Mouse (Mus musculus): ENCODE measurements around the gene Gtpbp4.
"Not testable (repeated sequence)": the region's sequence is repeated elsewhere in the genome, so short reads cannot be mapped to it uniquely, and the experiment has no call there.

Gtpbp4 gene

DNA sequence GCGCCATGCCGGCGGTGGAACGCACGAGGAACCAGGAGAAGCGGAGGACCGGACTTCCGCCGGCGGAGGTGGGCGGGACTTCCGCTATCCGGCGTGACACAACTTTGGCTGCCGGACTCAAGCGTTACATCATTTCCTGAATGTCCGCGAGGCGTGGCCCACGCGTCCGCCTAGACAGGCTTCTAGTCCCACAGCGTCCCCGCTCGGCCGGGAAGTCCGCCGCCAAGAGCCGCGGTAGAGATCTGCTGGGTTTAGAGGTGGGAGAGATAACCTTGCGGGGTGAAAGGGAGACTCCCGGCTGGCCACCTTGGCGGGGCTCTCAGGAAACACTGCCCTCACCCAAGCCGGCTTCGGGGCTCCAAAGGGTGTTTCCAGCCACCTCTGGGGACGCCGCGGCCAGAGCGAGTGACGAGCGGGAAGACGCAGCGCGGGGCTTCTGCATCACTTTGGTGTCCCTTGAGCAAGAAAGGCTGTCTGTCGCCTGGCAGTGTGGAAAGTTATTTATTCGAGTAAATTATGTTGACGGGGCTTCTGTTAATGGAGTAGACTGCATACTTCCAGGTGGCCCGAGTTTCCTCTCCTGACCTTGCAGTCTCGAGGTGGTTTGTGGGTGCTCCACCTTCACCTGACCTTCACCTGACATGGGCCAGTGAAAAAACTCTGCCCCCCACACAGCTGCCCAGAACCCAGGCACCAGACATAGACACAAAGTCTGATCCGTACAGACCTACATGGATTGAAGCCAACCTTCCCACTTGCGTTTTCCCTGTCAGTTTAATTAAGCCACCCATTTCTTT lies at the start of gene Gtpbp4:
Gtpbp4 (minus strand) TSS at position 94 of the 797 bp plus-strand sequence.
- peak; percentile 85 for DNase-seq (ENCODE audit: low read depth, low spot score)

DNA sequence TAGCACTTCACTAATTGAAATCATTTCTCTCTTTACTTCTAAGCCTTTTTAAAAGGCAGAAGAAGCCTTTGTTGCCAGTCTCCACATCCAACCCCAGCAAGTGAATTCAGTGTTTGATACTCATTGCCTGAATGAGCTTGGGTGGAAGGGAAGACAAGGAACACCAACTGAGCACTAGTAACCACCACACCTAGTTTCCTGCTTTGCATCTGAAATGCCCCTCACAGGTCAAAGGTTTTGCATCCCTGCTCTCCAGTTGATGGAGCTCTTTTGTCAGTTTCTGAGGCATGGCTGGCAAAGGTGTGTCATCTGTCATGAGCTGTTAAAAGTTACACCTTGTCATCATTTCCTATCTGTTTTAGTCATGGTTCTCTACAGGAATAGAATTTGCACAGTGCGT lies 48.8 kb upstream of the Gtpbp4 start:
- no peak for DNase-seq (ENCODE audit: low read depth, low spot score)

DNA sequence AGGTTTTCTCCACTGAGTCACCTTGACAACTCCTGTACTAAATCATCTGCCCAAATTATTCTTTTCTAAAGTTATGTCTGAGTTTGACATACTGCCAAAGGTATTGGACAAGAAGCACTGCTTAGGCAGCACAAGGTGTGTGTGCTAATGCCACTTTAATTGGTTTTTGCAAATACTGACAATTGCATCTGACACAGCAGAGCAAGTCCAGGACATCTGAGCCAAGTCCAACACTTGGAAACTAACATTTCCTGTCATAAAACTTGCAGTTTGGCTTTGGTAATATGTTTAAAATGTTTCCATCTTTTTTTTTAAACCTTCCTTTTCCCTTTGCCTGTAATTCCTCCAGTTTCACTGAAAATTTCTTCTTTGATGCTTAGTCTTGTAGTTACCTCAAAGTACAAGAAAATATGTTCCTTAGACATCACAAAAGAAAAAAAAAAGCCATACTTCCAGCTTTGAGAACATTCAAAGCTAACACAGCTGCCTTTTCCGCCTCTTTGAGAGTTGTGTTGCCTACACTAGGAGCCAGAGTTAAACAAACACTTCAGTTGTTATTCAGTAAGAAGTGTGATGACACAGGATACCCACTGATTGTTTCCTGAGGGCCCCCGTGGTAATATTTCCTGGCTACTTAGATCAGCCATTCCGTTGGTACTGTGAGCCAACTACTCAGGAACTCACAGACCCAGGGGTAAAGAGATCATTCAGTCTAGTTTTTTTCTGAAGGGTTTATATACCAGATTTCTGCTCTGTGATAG lies 47.6 kb upstream of the Gtpbp4 start:
- DNase-seq (ENCODE audit: low read depth, low spot score), result no peak

DNA sequence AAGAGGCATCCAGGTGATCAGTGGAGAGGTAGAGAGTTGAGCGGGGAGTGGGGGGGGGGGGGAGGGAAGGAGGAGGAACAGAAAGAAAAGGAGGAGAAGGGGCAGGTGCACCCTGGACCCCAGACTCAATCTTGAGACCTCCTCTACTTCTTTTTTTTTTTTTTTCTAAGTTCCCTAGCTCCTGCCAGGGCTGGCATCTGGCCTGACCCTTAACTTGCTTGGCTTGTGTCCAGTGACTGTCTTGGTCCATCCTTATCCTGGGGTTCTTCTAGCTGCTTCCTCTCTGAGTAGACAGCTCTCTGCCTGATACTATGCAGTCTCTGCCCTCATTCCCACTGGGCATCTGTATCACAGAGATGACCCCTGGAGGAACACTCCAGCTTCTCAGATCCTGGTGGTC lies 44.7 kb upstream of the Gtpbp4 start:
- DNase-seq (ENCODE audit: low read depth, low spot score), result no peak

- DNase-seq (ENCODE audit: low read depth, low spot score), result no peak
Measured at GRCm38 (mm10) chr13:9031996-9032661, 36.2 kb upstream of the Gtpbp4 start.

- DNase-seq (ENCODE audit: low read depth, low spot score), result no peak
Measured at GRCm38 (mm10) chr13:9030364-9030763, 34.5 kb upstream of the Gtpbp4 start.

- no peak for DNase-seq (ENCODE audit: low read depth, low spot score)
Measured at GRCm38 (mm10) chr13:9027251-9027650, 31.4 kb upstream of the Gtpbp4 start.

GRCm38 (mm10) chr13:9022623-9023022 lies 26.7 kb upstream of the Gtpbp4 start:
- DNase-seq (ENCODE audit: low read depth, low spot score), result no peak

- DNase-seq (ENCODE audit: low read depth, low spot score), result no peak
Measured at GRCm38 (mm10) chr13:9021556-9021955, 25.7 kb upstream of the Gtpbp4 start.

- no peak for DNase-seq (ENCODE audit: low read depth, low spot score)
Measured at GRCm38 (mm10) chr13:9019713-9020112, 23.8 kb upstream of the Gtpbp4 start.

DNA sequence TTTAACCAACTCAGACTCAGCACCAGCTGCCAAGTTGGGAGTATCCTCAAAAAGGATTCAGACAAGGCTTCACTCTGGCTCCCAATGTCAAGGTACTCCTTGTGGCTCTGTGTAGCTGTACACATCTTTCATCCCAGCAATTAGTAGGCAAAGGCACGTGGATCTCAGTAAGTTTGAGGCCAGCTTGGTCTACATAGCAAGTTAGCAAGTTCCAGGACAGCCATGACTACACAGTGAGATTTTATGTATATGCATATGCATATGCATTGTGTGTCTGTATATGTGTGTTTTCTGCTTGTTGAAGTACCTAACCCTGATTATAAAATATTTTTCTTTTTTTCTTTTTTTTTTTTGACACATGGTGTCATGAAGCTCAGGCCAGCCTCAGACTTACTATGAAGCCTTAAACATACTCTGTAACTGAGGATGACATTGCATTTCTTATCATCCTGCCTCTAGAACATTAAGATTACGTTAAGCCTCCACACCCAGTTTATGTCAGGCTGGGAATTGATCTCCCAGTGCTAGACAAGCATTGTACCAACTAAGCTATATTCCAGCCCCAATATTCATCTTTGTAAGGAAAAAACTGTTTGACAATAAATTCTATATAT lies 23.2 kb upstream of the Gtpbp4 start:
- DNase-seq (ENCODE audit: low read depth, low spot score), result no peak

DNA sequence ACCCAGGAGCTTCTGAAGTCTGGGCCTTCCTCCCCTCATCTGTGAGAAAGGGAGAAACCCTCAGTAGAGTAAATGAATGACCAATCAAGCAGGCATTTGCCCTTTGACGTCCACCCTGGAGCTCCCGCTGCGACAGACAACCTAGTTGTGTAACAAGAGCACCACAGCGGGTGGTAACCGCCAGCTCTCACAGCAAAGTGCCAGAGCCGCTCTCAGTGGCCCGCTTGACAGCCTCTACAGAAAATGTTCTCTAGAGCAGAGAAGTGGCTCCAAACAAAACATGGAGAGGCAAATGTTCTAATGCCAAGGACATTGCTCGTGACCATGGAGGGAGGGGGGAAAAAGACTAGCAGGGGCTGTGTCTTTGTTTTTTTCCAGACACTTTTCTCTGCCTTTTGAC lies 21.3 kb upstream of the Gtpbp4 start:
- no peak for DNase-seq (ENCODE audit: low read depth, low spot score)

- DNase-seq (ENCODE audit: low read depth, low spot score), result no peak
Measured at GRCm38 (mm10) chr13:9014431-9014830, 18.5 kb upstream of the Gtpbp4 start.

DNA sequence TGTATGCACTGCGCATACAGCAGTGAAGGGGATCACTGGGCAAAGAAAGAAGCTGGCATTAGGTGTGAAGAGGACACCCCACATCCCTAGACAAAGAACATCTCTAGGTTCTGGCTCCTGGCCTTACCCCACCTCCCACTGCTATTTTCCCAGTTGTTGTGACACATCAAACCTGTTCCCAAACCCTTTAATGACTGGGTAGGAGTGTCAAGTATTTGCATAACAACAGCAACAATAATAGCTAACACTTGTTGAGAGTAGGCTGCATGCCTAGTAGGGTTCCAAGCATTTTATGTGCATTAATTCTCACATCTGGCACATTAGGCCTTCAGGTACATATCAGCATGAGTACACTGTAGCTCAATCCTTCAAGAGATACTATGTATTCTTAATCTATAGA lies 17.6 kb upstream of the Gtpbp4 start:
- DNase-seq (ENCODE audit: low read depth, low spot score), result no peak

- peak; percentile 34 for DNase-seq (ENCODE audit: low read depth, low spot score)
Measured at GRCm38 (mm10) chr13:9011596-9012350, 15.9 kb upstream of the Gtpbp4 start.

- DNase-seq (ENCODE audit: low read depth, low spot score), result no peak
Measured at GRCm38 (mm10) chr13:9003306-9003705, 7.4 kb upstream of the Gtpbp4 start.

DNA sequence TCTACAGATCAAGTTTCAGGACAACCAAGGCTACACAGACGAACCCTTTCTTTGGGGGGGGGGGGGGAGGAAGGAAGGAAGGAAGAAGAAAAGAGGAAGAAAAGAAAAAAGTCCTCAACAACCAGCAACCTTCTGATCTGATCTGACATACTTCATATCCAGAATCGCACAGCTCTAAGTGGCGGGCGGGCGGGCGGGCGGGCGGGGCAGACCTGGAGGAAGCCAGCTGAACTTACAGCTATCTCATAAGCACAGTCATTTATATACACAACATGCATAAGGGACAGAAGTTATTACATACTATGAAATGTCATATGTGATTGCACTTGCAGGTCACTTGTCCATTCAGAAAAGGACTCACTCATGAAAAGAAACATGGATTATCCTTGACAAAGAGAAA lies 3.6 kb upstream of the Gtpbp4 start:
- DNase-seq (ENCODE audit: low read depth, low spot score), result no peak

DNA sequence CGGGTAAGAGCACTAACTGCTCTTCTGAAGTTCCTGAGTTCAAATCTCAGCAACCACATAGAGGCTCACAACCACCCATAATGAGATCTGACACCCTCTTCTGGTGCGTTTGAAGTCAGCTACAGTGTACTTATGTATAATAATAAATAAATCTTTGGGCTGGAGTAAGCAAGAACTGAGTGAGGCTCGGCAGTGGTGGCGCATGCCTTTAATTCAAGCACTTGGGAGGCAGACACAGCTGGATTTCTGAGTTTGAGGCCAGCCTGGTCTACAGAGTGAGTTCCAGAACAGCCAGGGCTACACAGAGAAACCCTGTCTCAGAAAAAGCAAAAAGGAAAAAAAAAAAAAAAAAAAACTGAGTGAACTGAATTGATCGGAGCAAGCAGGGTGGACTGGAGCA lies 1.3 kb upstream of the Gtpbp4 start:
- DNase-seq (ENCODE audit: low read depth, low spot score), result not testable (repeated sequence)

DNA sequence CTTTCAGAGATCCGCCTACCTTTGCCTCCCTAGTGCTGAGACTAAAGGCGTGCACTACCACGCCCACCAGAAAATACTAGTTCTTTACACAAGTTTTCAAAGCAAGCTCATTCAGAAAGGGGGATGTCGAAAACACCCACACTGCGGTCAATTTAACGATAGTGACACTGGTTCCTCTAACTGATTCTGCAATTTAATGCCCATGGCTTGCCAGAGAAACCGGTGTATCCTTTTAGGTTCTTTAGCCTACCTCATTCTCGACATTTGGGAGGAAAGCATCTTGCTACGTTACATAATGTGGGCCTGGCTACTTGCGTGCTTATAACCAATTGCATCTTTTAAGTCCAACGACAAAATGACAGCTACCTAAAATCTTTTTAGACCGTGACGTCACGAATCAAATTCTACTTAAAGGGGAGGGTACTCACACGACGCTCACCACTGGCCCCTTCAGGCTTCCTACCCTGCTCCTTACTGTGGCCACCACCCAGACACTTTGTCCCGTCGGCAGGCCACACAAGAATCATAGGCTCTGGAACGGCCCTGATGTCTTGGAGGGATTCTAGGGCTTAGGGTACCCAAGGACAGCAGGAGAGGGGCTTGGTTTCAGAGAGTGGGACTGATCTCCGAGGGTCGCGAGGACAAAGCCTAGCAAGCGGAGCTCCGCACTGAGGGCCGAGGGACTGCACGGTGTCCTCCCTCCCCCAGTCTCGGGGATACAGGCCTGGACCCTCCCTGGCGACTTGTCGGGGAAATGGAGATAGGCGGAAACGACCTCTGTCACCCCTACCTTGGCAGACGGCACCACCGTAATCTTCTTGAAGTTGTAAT lies 509 bp downstream of the Gtpbp4 start:
- peak; percentile 16 for DNase-seq (ENCODE audit: low read depth, low spot score)

GRCm38 (mm10) chr13:8992231-8992630 lies 3.7 kb downstream of the Gtpbp4 start:
- no peak for DNase-seq (ENCODE audit: low read depth, low spot score)

Data from WW6 (cell line).